Mouse (Mus musculus) intestine, embryonic 14.5 days (tissue): ENCODE measurements around the gene Arhgap5. TPM values are rescaled to one million over a fixed set of nuclear protein-coding genes. Genes with fewer than 3 reads are reported as not detected.
"Not testable (repeated sequence)": the region's sequence is repeated elsewhere in the genome, so short reads cannot be mapped to it uniquely, and the experiment has no call there.

Source experiments
- ATAC-seq: fragments of 200-750 bp; cut with Nextera tagmentation; replicated peaks from 2 replicates; pipeline ENCODE4 v1.8.0; 2017; ENCODE audit warnings: low read depth, moderate number of reproducible peaks, moderate TSS enrichment, moderate library complexity; ENCODE audit not compliant: low FRiP score, low TSS enrichment
- DNase-seq: peaks from one replicate; pipeline ENCODE4 v3.0.0-alpha.2; 2018; ENCODE audit warnings: low spot score
- H3K27ac ChIP-seq: fragments of 300-500 bp; sonication (generic); 2 replicates; pipeline ENCODE4 v1.5.1; 2014; ENCODE audit warnings: low read depth, mild to moderate bottlenecking, control low read depth
- H3K27me3 ChIP-seq: fragments of 300-500 bp; sonication (generic); replicated peaks from 2 replicates; pipeline ENCODE4 v1.6.1; 2014; ENCODE audit warnings: low read length, control low read depth; ENCODE audit not compliant: control insufficient read depth, insufficient read depth
- H3K36me3 ChIP-seq: fragments of 300-500 bp; sonication (generic); 2 replicates; pipeline ENCODE4 v1.6.1; 2014; ENCODE audit warnings: low read length, control low read depth; ENCODE audit not compliant: control insufficient read depth, insufficient read depth
- H3K4me1 ChIP-seq: fragments of 300-500 bp; sonication (generic); replicated peaks from 2 replicates; pipeline ENCODE4 v1.6.1; 2014; ENCODE audit warnings: low read length, control low read depth, mixed read lengths; ENCODE audit not compliant: control insufficient read depth, insufficient read depth
- H3K4me2 ChIP-seq: fragments of 300-500 bp; sonication (generic); 2 replicates; pipeline ENCODE4 v1.6.1; 2014; ENCODE audit warnings: low read length
- H3K4me3 ChIP-seq: fragments of 300-500 bp; sonication (generic); 2 replicates; pipeline ENCODE4 v1.5.1; 2014; ENCODE audit warnings: low read depth, low read length, control low read depth, mixed read lengths
- H3K9ac ChIP-seq: fragments of 300-500 bp; sonication (generic); 2 replicates; pipeline ENCODE4 v1.6.1; 2014; ENCODE audit warnings: mild to moderate bottlenecking, low read length
- H3K9me3 ChIP-seq: fragments of 300-500 bp; sonication (generic); 2 replicates; pipeline ENCODE4 v1.6.1; 2016; ENCODE audit warnings: low read length, control low read depth; ENCODE audit not compliant: control insufficient read depth
- WGBS: fragments of 180-500 bp; shearing (Covaris S2); extraction: QIAGEN DNeasy Blood & Tissue Kit; methylation state at CpG from one replicate; pipeline ENCODE4 v1.1.7; 2014; 5-methylcytosine and 5-hydroxymethylcytosine counted together
- polyA plus RNA-seq: library from polyadenylated mRNA; unstranded; fragments of >200 nt; fragmentation: Nextera tagmentation; extraction: Ambion mirVana; gene quantifications from 2 replicates; pipeline ENCODE4 v1.2.1, GENCODE M21; 2014

Arhgap5 gene
- polyA plus RNA-seq, 1 experiment from 2014 or later = 42.3 TPM

- Histone ChIP-seq H3K9me3 (no peaks in the 10 kb centered on the region), H3K4me3 (no peak overlapping the region), H3K27ac (no peak overlapping the region), H3K36me3 (peaks cover 34% of the 10 kb centered on the region), H3K4me1 (no peaks in the 10 kb centered on the region), H3K9ac (no peak overlapping the region), H3K4me2 (no peak overlapping the region), H3K27me3 (no peaks in the 10 kb centered on the region)
- WGBS = 91% methylated on average over 5 of the region's 5 CpGs
- DNase-seq (no peak), ATAC-seq (no peak)
Measured at GRCm38 (mm10) chr12:52565654-52566053, 61.9 kb downstream of the Arhgap5 start.

- H3K9ac ChIP-seq = no peak overlapping the region
- DNase-seq (no peak), ATAC-seq (no peak)
- H3K27me3 ChIP-seq = no peaks in the 10 kb centered on the region
- H3K27ac ChIP-seq = no peak overlapping the region
- no peaks in the 10 kb centered on the region for H3K9me3 ChIP-seq
- 88% methylated on average over 2 of the region's 2 CpGs for WGBS
- H3K4me2 ChIP-seq = no peak overlapping the region
- H3K36me3 ChIP-seq = peaks cover 4% of the 10 kb centered on the region; the same call in 1 of the 2 replicates
- no peak overlapping the region for H3K4me3 ChIP-seq
- H3K4me1 ChIP-seq = no peaks in the 10 kb centered on the region
Measured at GRCm38 (mm10) chr12:52573371-52573770, 69.6 kb downstream of the Arhgap5 start.

- H3K36me3 ChIP-seq, H3K4me1 ChIP-seq, H3K27me3 ChIP-seq, H3K9ac ChIP-seq, DNase-seq, H3K4me2 ChIP-seq, H3K9me3 ChIP-seq, H3K4me3 ChIP-seq, ATAC-seq, H3K27ac ChIP-seq: not testable (repeated sequence)
- WGBS = 75% methylated on average over 2 of the region's 2 CpGs
Measured at GRCm38 (mm10) chr12:52586466-52586865, 82.7 kb downstream of the Arhgap5 start.

- Histone ChIP-seq H3K9me3 (no peaks in the 10 kb centered on the region), H3K27me3 (no peaks in the 10 kb centered on the region), H3K4me2 (no peak overlapping the region), H3K9ac (no peak overlapping the region), H3K4me1 (no peaks in the 10 kb centered on the region), H3K27ac (no peak overlapping the region), H3K36me3 (no peaks in the 10 kb centered on the region), H3K4me3 (no peak overlapping the region)
- 71% methylated on average over 2 of the region's 2 CpGs for WGBS
- no peak for ATAC-seq
- no peak for DNase-seq
Measured at GRCm38 (mm10) chr12:52587473-52588010, 83.8 kb downstream of the Arhgap5 start.

- H3K9me3 ChIP-seq = no peaks in the 10 kb centered on the region
- ATAC-seq (peak; percentile 94), DNase-seq (no peak)
- no peaks in the 10 kb centered on the region for H3K36me3 ChIP-seq
- no peak overlapping the region for H3K9ac ChIP-seq
- no peak overlapping the region for H3K4me2 ChIP-seq
- peak overlapping the region; percentile 54 for H3K27ac ChIP-seq
- no peaks in the 10 kb centered on the region for H3K27me3 ChIP-seq
- H3K4me1 ChIP-seq = no peaks in the 10 kb centered on the region
- 73% methylated on average over 7 of the region's 7 CpGs for WGBS
- no peak overlapping the region for H3K4me3 ChIP-seq
Measured at GRCm38 (mm10) chr12:52595389-52596185, 91.8 kb downstream of the Arhgap5 start.

- DNase-seq (peak; percentile 66), ATAC-seq (no peak)
- H3K4me1 ChIP-seq = peaks cover 5% of the 10 kb centered on the region; the same call in 1 of the 2 replicates
- peak overlapping the region; percentile 52 for H3K4me3 ChIP-seq
- H3K9me3 ChIP-seq = no peaks in the 10 kb centered on the region
- 24% methylated on average over 2 of the region's 2 CpGs for WGBS
- H3K36me3 ChIP-seq = no peaks in the 10 kb centered on the region
- peak overlapping the region; percentile 90 for H3K9ac ChIP-seq
- peak overlapping the region; percentile 88 for H3K27ac ChIP-seq
- peak overlapping the region; percentile 49 for H3K4me2 ChIP-seq
- no peaks in the 10 kb centered on the region for H3K27me3 ChIP-seq
Measured at GRCm38 (mm10) chr12:52602471-52602870, 98.7 kb downstream of the Arhgap5 start.

- H3K27me3 ChIP-seq = no peaks in the 10 kb centered on the region
- H3K4me2 ChIP-seq = peak overlapping the region; percentile 49
- H3K4me3 ChIP-seq = peak overlapping the region; percentile 52
- DNase-seq (peak; percentile 94), ATAC-seq (peak; percentile 89)
- peak overlapping the region; percentile 88 for H3K27ac ChIP-seq
- under 1% methylated on average over 35 of the region's 35 CpGs for WGBS
- H3K9me3 ChIP-seq = no peaks in the 10 kb centered on the region
- no peaks in the 10 kb centered on the region for H3K36me3 ChIP-seq
- peaks cover 5% of the 10 kb centered on the region; the same call in 1 of the 2 replicates for H3K4me1 ChIP-seq
- H3K9ac ChIP-seq = peak overlapping the region; percentile 90
Measured at GRCm38 (mm10) chr12:52602883-52603694, 99.3 kb downstream of the Arhgap5 start.

GRCm38 (mm10) chr12:52603695-52604255 is 100.0 kb downstream of the Arhgap5 start:
- ATAC-seq = peak; percentile 80

More at GRCm38 (mm10) chr12:52603695-52604255, 100.0 kb downstream of the Arhgap5 start:
- no peaks in the 10 kb centered on the region for H3K9me3 ChIP-seq
- no peaks in the 10 kb centered on the region for H3K27me3 ChIP-seq
- peaks cover 5% of the 10 kb centered on the region; the same call in 1 of the 2 replicates for H3K4me1 ChIP-seq
- no peaks in the 10 kb centered on the region for H3K36me3 ChIP-seq
- peak overlapping the region; percentile 52 for H3K4me3 ChIP-seq
- peak overlapping the region; percentile 88 for H3K27ac ChIP-seq
- H3K9ac ChIP-seq = peak overlapping the region; percentile 90
- H3K4me2 ChIP-seq = peak overlapping the region; percentile 49
- under 1% methylated on average over 21 of the region's 21 CpGs for WGBS
- peak; percentile 86 for DNase-seq
